Mouse (Mus musculus): ENCODE results near the gene Gramd4. TPM values are rescaled to one million over a fixed set of nuclear protein-coding genes. Genes with fewer than 3 reads are reported as not detected.
A peak's percentile ranks its signal among the peaks of the same experiment; 100 is the strongest.

Gramd4 gene
- polyA plus RNA-seq, 1 experiment = 18.9 TPM

DNA sequence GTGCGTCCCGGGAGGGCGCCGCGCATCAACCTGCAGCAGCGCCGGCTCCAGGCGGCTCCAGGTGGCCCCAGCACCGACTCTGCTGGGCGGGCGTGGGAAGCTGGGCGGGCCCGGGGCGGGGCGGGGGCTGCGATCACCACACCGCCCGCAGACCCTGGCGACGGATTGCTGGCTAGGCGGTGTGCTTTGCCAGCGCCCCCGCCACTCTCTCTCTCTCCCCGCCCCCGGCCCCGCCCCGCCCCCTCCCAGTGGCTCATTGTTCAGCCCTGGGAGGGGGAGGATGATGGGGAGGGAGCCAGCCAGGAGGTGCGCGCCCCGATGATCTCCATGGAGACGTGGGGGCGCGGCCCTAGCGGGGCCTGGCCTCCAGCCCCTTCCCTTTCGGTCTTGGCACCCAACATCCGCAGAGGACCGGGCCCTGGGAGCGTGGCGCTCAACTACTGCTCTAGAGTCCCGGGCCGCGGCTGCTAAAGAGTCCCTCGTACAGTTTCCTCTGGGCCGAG is 23.4 kb upstream of the Gramd4 start:
- DNase-seq = peak; percentile 79
- Histone ChIP-seq H3K4me1 (ENCODE audit: control insufficient read depth, insufficient read depth, low read length) (peaks cover 11% of the 10 kb centered on the region; the same call in 1 of the 2 replicates), H3K27me3 (replicated peaks; ENCODE audit: control insufficient read depth, insufficient read depth, low read length) (no peaks in the 10 kb centered on the region), H3K27ac (ENCODE audit: insufficient read depth, low read depth, low read length) (peak overlapping the region; percentile 66), H3K36me3 (ENCODE audit: control insufficient read depth, insufficient read depth, low read length) (no peaks in the 10 kb centered on the region), H3K4me3 (ENCODE audit: insufficient read depth, low read depth, low read length) (peak overlapping the region; percentile 58)
- 1% methylated on average over 41 of the region's 44 CpGs for WGBS
- TF ChIP-seq CTCF (conservative IDR thresholded peaks at IDR 0.05; ENCODE audit: insufficient read depth, insufficient read length, low read depth, low read length) (no peak), POLR2A (IDR thresholded peaks at IDR 0.05; ENCODE audit: low read depth, low read length) (peak; percentile 24)

DNA sequence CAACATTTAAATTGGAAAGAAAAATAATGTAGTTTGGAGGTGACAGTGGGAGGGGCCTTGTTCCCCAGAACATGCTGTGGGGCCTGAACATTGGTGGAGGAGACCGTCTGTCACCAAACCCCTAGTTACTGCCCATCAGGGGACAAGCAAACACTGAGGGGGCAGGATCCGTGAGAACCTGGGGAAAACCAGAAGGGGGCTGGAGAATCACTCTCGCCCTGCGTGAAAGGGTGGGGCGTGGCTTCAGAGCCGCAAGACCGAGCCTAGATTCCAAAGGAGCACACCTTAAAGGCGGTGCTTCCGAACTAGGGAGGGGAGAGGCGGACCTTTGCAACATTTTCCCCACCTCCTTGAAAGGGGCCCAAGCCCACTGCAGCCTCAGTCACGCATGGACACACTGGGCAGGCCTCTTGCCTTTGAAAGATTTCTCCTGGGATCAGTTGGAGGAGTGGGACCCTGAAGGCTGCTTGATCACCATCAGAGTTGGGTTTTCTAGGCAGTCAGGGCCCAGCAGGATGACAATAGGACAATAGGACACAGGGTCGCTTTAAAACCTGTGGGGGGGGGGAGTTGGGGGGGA is 22.6 kb upstream of the Gramd4 start:
- no peaks in the 10 kb centered on the region for H3K36me3 ChIP-seq (ENCODE audit: control insufficient read depth, insufficient read depth, low read length)
- 17% methylated on average over 12 of the region's 12 CpGs for WGBS
- peaks cover 7% of the 10 kb centered on the region; the same call in 1 of the 2 replicates for H3K4me1 ChIP-seq (ENCODE audit: control insufficient read depth, insufficient read depth, low read length)
- H3K27ac ChIP-seq (ENCODE audit: insufficient read depth, low read depth, low read length) = no peak overlapping the region
- peak; percentile 27 for DNase-seq
- peak overlapping the region; percentile 45; the same call in 1 of the 2 replicates for H3K4me3 ChIP-seq (ENCODE audit: insufficient read depth, low read depth, low read length)
- no peaks in the 10 kb centered on the region for H3K27me3 ChIP-seq (replicated peaks; ENCODE audit: control insufficient read depth, insufficient read depth, low read length)
- TF ChIP-seq CTCF (conservative IDR thresholded peaks at IDR 0.05; ENCODE audit: insufficient read depth, insufficient read length, low read depth, low read length) = no peak
- TF ChIP-seq POLR2A (IDR thresholded peaks at IDR 0.05; ENCODE audit: low read depth, low read length) = no peak

DNA sequence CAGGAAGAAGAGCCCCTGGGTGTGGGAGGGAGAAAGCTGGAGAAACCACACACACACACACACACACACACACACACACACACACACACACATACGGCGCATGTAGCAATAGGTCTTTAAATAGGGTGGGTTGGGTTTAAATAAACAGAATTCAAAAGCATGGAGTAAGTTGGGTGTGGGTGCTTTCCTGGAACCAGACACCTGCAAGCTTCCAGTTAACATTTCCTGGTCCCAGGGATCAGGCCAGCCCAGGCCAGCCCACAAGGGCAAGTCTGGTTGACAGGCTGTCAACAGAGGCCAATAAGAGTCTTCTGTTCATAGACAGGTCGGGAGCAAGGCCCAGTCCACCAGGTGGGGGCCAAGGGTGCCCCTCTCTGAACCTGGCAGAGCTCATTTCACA is 21.6 kb upstream of the Gramd4 start:
- no peak overlapping the region for H3K27ac ChIP-seq (ENCODE audit: insufficient read depth, low read depth, low read length)
- TF ChIP-seq CTCF (conservative IDR thresholded peaks at IDR 0.05; ENCODE audit: insufficient read depth, insufficient read length, low read depth, low read length) (no peak), POLR2A (IDR thresholded peaks at IDR 0.05; ENCODE audit: low read depth, low read length) (no peak)
- DNase-seq = no peak
- no peak overlapping the region for H3K4me3 ChIP-seq (ENCODE audit: insufficient read depth, low read depth, low read length)
- no peaks in the 10 kb centered on the region for H3K36me3 ChIP-seq (ENCODE audit: control insufficient read depth, insufficient read depth, low read length)
- WGBS = 75% methylated on average over 3 of the region's 3 CpGs
- H3K4me1 ChIP-seq (ENCODE audit: control insufficient read depth, insufficient read depth, low read length) = peaks cover 7% of the 10 kb centered on the region; the same call in 1 of the 2 replicates
- no peaks in the 10 kb centered on the region for H3K27me3 ChIP-seq (replicated peaks; ENCODE audit: control insufficient read depth, insufficient read depth, low read length)

DNA sequence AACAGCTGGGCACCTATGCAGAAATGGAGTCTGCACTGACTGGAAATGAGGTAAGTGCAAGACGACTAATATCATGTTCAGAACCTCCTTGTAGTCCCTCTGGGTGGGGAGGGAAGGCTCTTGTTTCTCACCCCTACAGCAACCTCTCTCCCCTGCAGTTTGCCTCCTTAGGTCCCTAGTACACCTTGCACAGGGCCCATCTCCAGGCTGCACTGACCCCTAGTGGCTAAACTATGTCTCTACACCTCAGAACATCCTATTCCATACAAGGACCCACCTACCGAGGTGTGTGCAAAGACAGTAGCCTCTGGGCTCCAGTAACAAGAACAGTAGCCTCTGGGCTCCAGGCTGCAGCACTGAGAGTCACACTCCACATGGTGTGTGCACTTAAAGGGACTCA is 18.7 kb upstream of the Gramd4 start:
- peak; percentile 69 for DNase-seq
- TF ChIP-seq POLR2A (IDR thresholded peaks at IDR 0.05; ENCODE audit: low read depth, low read length) (no peak), CTCF (conservative IDR thresholded peaks at IDR 0.05; ENCODE audit: insufficient read depth, insufficient read length, low read depth, low read length) (peak; percentile 97)
- WGBS = 0% methylated on average over 2 of the region's 2 CpGs
- Histone ChIP-seq H3K36me3 (ENCODE audit: control insufficient read depth, insufficient read depth, low read length) (no peaks in the 10 kb centered on the region), H3K4me1 (ENCODE audit: control insufficient read depth, insufficient read depth, low read length) (peaks cover 7% of the 10 kb centered on the region; the same call in 1 of the 2 replicates), H3K27ac (ENCODE audit: insufficient read depth, low read depth, low read length) (no peak overlapping the region), H3K4me3 (ENCODE audit: insufficient read depth, low read depth, low read length) (no peak overlapping the region), H3K27me3 (replicated peaks; ENCODE audit: control insufficient read depth, insufficient read depth, low read length) (no peaks in the 10 kb centered on the region)

DNA sequence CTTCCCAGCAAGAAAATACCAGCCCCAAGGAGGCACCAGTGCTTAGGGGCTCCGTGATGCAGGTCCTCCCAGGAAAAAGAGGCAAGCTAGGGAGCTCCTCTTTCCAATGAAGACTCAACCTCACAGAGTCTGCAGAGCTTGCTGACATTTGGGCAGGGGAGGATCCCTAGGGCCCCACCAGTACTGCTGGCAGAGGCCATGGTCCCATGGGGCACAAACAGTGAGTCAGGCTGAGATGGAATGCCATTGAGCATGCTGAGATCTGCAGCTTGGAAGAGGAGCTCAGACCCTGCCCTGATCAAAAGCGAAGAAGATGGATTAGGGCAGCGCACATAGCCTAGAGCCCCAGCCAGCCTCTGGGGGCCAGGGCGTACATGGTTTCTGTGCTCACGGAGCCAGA is 16.1 kb upstream of the Gramd4 start:
- Histone ChIP-seq H3K36me3 (ENCODE audit: control insufficient read depth, insufficient read depth, low read length) (no peaks in the 10 kb centered on the region), H3K4me3 (ENCODE audit: insufficient read depth, low read depth, low read length) (no peak overlapping the region), H3K27ac (ENCODE audit: insufficient read depth, low read depth, low read length) (no peak overlapping the region), H3K4me1 (ENCODE audit: control insufficient read depth, insufficient read depth, low read length) (no peaks in the 10 kb centered on the region), H3K27me3 (replicated peaks; ENCODE audit: control insufficient read depth, insufficient read depth, low read length) (no peaks in the 10 kb centered on the region)
- TF ChIP-seq CTCF (conservative IDR thresholded peaks at IDR 0.05; ENCODE audit: insufficient read depth, insufficient read length, low read depth, low read length) (no peak), POLR2A (IDR thresholded peaks at IDR 0.05; ENCODE audit: low read depth, low read length) (no peak)
- WGBS = 87% methylated on average over 5 of the region's 5 CpGs
- no peak for DNase-seq

DNA sequence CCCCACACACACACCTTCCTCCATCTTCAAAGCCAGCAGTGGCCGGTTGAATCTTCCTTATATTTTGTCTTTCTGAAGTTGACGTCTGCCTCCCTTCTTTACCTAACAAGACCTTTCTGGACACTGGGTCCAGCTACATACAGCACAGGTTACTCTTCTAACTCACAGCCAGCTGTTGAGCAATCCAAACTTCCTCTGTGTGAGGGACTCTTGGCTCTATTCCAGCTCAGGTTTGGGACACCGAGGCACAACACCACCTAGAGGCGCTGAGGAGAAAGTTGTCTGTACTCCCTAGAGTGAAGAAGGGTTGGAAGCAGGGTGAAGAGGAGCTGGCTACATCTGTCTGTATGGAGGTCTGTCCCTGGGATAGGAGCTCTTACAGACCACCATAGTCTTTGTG is 15.1 kb upstream of the Gramd4 start:
- WGBS = 25% methylated on average over 4 of the region's 4 CpGs
- Histone ChIP-seq H3K36me3 (ENCODE audit: control insufficient read depth, insufficient read depth, low read length) (no peaks in the 10 kb centered on the region), H3K4me3 (ENCODE audit: insufficient read depth, low read depth, low read length) (no peak overlapping the region), H3K27ac (ENCODE audit: insufficient read depth, low read depth, low read length) (no peak overlapping the region), H3K4me1 (ENCODE audit: control insufficient read depth, insufficient read depth, low read length) (no peaks in the 10 kb centered on the region), H3K27me3 (replicated peaks; ENCODE audit: control insufficient read depth, insufficient read depth, low read length) (no peaks in the 10 kb centered on the region)
- TF ChIP-seq POLR2A (IDR thresholded peaks at IDR 0.05; ENCODE audit: low read depth, low read length) (no peak), CTCF (conservative IDR thresholded peaks at IDR 0.05; ENCODE audit: insufficient read depth, insufficient read length, low read depth, low read length) (no peak; the same call in 1 of the 2 replicates)
- DNase-seq = no peak

DNA sequence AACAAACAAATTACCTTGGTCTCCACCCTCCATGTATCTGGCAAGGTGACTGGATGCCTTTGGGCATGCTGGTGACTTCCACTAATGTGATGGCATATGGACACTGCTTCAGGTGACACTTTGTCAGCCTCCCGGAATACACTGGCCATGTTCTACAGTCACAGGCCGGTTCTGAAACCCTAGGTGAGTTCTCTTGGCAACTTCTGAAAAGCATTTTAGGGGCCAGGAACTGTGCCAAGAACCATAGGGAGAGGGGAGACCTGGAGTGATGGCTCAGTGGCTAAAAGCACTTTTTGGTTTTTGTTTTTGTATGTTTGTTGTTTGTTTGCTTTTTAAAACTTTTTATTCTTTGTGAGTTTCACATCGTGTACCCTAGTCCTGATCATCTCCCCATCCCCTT is 8.0 kb upstream of the Gramd4 start:
- H3K27me3 ChIP-seq (replicated peaks; ENCODE audit: control insufficient read depth, insufficient read depth, low read length) = no peaks in the 10 kb centered on the region
- TF ChIP-seq POLR2A (IDR thresholded peaks at IDR 0.05; ENCODE audit: low read depth, low read length) = no peak
- no peaks in the 10 kb centered on the region for H3K36me3 ChIP-seq (ENCODE audit: control insufficient read depth, insufficient read depth, low read length)
- WGBS = 84% methylated on average over 3 of the region's 3 CpGs
- no peak overlapping the region for H3K27ac ChIP-seq (ENCODE audit: insufficient read depth, low read depth, low read length)
- no peaks in the 10 kb centered on the region for H3K4me1 ChIP-seq (ENCODE audit: control insufficient read depth, insufficient read depth, low read length)
- no peak overlapping the region for H3K4me3 ChIP-seq (ENCODE audit: insufficient read depth, low read depth, low read length)
- no peak for DNase-seq
